Mouse (Mus musculus): Measurements from ENCODE around the gene Kctd2.
"Not testable (repeated sequence)": the region's sequence is repeated elsewhere in the genome, so short reads cannot be mapped to it uniquely, and the experiment has no call there.

The Kctd2 gene

GRCm38 (mm10) chr11:115439326-115439725 lies 19.4 kb downstream of the Kctd2 start:
- DNase-seq (ENCODE audit: low spot score in 2 of 2), result no peak

GRCm38 (mm10) chr11:115439906-115440595 lies 20.1 kb downstream of the Kctd2 start, which contains the start of gene Trim80:
Trim80 (plus strand) TSS chr11:115440545.
- no peak for DNase-seq (ENCODE audit: low spot score in 2 of 2)

- DNase-seq (ENCODE audit: low spot score in 2 of 2), result no peak
Measured at GRCm38 (mm10) chr11:115441417-115441816, 21.5 kb downstream of the Kctd2 start.

GRCm38 (mm10) chr11:115446906-115447305 lies 27.0 kb downstream of the Kctd2 start:
- DNase-seq (ENCODE audit: low spot score in 2 of 2), result no peak

GRCm38 (mm10) chr11:115447321-115447885 lies 27.5 kb downstream of the Kctd2 start:
- no peak for DNase-seq (ENCODE audit: low spot score in 2 of 2)

- no peak for DNase-seq (ENCODE audit: low spot score in 2 of 2)
Measured at GRCm38 (mm10) chr11:115448075-115448474, 28.1 kb downstream of the Kctd2 start.

- DNase-seq (ENCODE audit: low spot score in 2 of 2), result no peak
Measured at GRCm38 (mm10) chr11:115448998-115449397, 29.1 kb downstream of the Kctd2 start.

GRCm38 (mm10) chr11:115450176-115450575 lies 30.2 kb downstream of the Kctd2 start:
- DNase-seq (ENCODE audit: low spot score in 2 of 2), result no peak

GRCm38 (mm10) chr11:115451781-115452241 lies 31.9 kb downstream of the Kctd2 start:
- no peak for DNase-seq (ENCODE audit: low spot score in 2 of 2)

- no peak for DNase-seq (ENCODE audit: low spot score in 2 of 2)
Measured at GRCm38 (mm10) chr11:115452281-115452860, 32.4 kb downstream of the Kctd2 start.

GRCm38 (mm10) chr11:115453306-115453705 lies 33.4 kb downstream of the Kctd2 start:
- no peak for DNase-seq (ENCODE audit: low spot score in 2 of 2)

- not testable (repeated sequence) for DNase-seq (ENCODE audit: low spot score in 2 of 2)
Measured at GRCm38 (mm10) chr11:115454822-115455221, 34.9 kb downstream of the Kctd2 start.

- DNase-seq (ENCODE audit: low spot score in 2 of 2), result no peak
Measured at GRCm38 (mm10) chr11:115455619-115456018, 35.7 kb downstream of the Kctd2 start.

GRCm38 (mm10) chr11:115456182-115456581 lies 36.3 kb downstream of the Kctd2 start:
- no peak for DNase-seq (ENCODE audit: low spot score in 2 of 2)

GRCm38 (mm10) chr11:115457405-115457804 lies 37.5 kb downstream of the Kctd2 start:
- no peak for DNase-seq (ENCODE audit: low spot score in 2 of 2)

GRCm38 (mm10) chr11:115460976-115461375 lies 41.0 kb downstream of the Kctd2 start:
- no peak for DNase-seq (ENCODE audit: low spot score in 2 of 2)

- no peak for DNase-seq (ENCODE audit: low spot score in 2 of 2)
Measured at GRCm38 (mm10) chr11:115461846-115462242, 41.9 kb downstream of the Kctd2 start.

- no peak for DNase-seq (ENCODE audit: low spot score in 2 of 2)
Measured at GRCm38 (mm10) chr11:115462243-115462891, 42.4 kb downstream of the Kctd2 start, which contains the start of gene Slc16a5. Slc16a5 (plus strand) TSS chr11:115462474.

GRCm38 (mm10) chr11:115463397-115463796 lies 43.5 kb downstream of the Kctd2 start:
- no peak for DNase-seq (ENCODE audit: low spot score in 2 of 2)

- no peak for DNase-seq (ENCODE audit: low spot score in 2 of 2)
Measured at GRCm38 (mm10) chr11:115464851-115465250, 44.9 kb downstream of the Kctd2 start.

- DNase-seq (ENCODE audit: low spot score in 2 of 2), result no peak
Measured at GRCm38 (mm10) chr11:115467217-115467618, 47.3 kb downstream of the Kctd2 start.

GRCm38 (mm10) chr11:115472183-115472582 lies 52.3 kb downstream of the Kctd2 start:
- no peak for DNase-seq (ENCODE audit: low spot score in 2 of 2)

All from urinary bladder, postnatal 4 days (tissue).